Mouse (Mus musculus) liver, embryonic 14.5 days (tissue): ENCODE measurements around the gene Ncoa7. TPM values are rescaled to one million over a fixed set of nuclear protein-coding genes. Genes with fewer than 3 reads are reported as not detected.

Experiments used
- ATAC-seq: fragments of 200-750 bp; cut with Nextera tagmentation; 2 replicates; pipeline ENCODE4 v1.8.0; 2017; ENCODE audit warnings: moderate number of reproducible peaks, mild to moderate bottlenecking, moderate library complexity; ENCODE audit not compliant: insufficient read depth
- DNase-seq, 3 experiments: peaks; one replicate each; pipeline ENCODE4 v3.0.0-alpha.2; 2012 to 2013; ENCODE audit warnings: low read depth in 3 of 3, low spot score in 3 of 3
- H3K27ac ChIP-seq: fragments of 300-500 bp; sonication (generic); 2 replicates; pipeline ENCODE4 v1.5.1; 2014; ENCODE audit warnings: moderate library complexity, mild to moderate bottlenecking, control low read depth, inconsistent platforms
- H3K27me3 ChIP-seq: fragments of 300-500 bp; sonication (generic); 2 replicates; pipeline ENCODE4 v1.6.1; 2014; ENCODE audit warnings: mild to moderate bottlenecking, low read length, moderate library complexity; ENCODE audit not compliant: control insufficient read depth, insufficient read depth
- H3K36me3 ChIP-seq: fragments of 300-500 bp; sonication (generic); replicated peaks from 2 replicates; pipeline ENCODE4 v1.6.1; 2014; ENCODE audit warnings: low read depth; ENCODE audit not compliant: control insufficient read depth, insufficient read depth
- H3K4me1 ChIP-seq, 2 experiments: fragments of 200-500 bp in 1 of 2; fragments of 300-500 bp in 1 of 2; sonication (generic) in 1 of 2; replicated peaks; 2 replicates each; pipeline ENCODE4 v1.6.1; 2012 to 2014; ENCODE audit warnings: antibody characterized with exemption in 1 of 2, inconsistent platforms in 1 of 2, low read length in 1 of 2; ENCODE audit not compliant: control insufficient read depth in 2 of 2, insufficient read depth in 2 of 2
- H3K4me2 ChIP-seq: fragments of 300-500 bp; sonication (generic); 2 replicates; pipeline ENCODE4 v1.6.1; 2014; ENCODE audit warnings: low read depth, mild to moderate bottlenecking, control low read depth, moderate library complexity
- H3K4me3 ChIP-seq, 2 experiments: fragments of 200-500 bp in 1 of 2; fragments of 300-500 bp in 1 of 2; sonication (generic) in 1 of 2; 2 replicates each; pipeline ENCODE4 v1.5.1; 2012 to 2014; ENCODE audit warnings: low read depth in 2 of 2, low read length in 2 of 2, mild to moderate bottlenecking in 2 of 2, control low read depth in 1 of 2, inconsistent platforms in 1 of 2, moderate library complexity in 1 of 2; ENCODE audit not compliant: insufficient read depth in 1 of 2
- H3K9ac ChIP-seq: fragments of 300-500 bp; sonication (generic); replicated peaks from 2 replicates; pipeline ENCODE4 v1.6.1; 2014; ENCODE audit warnings: mild to moderate bottlenecking, control low read depth, moderate library complexity
- H3K9me3 ChIP-seq: fragments of 300-500 bp; sonication (generic); 2 replicates; pipeline ENCODE4 v1.6.1; 2016; ENCODE audit warnings: low read length, mixed read lengths; ENCODE audit not compliant: control insufficient read depth
- CTCF ChIP-seq: IDR thresholded peaks from 2 replicates; pipeline ENCODE4 v1.5.1; 2016; ENCODE audit warnings: antibody characterized with exemption, low read depth, control low read depth
- EP300 ChIP-seq: IDR thresholded peaks from 2 replicates; pipeline ENCODE4 v1.6.1; 2016; ENCODE audit warnings: antibody characterized with exemption, low read depth
- WGBS: fragments of 180-500 bp; shearing (Covaris S2); extraction: QIAGEN DNeasy Blood & Tissue Kit; methylation state at CpG from one replicate; pipeline ENCODE4 v1.1.7; 2014; ENCODE audit not compliant: insufficient replicate concordance; 5-methylcytosine and 5-hydroxymethylcytosine counted together
- polyA plus RNA-seq, 2 experiments: library from polyadenylated mRNA; depleted of rRNA in 1 of 2; stranded (reverse) in 1 of 2; unstranded in 1 of 2; fragments of >200 nt; fragmentation: Nextera tagmentation in 1 of 2; extraction: Ambion mirVana in 1 of 2; gene quantifications; 2 replicates each; pipeline versions ENCODE4 v1.2.1 to v1.2.3; 2012 to 2014

The Ncoa7 gene
- polyA plus RNA-seq, 2 experiments, result 7.7 to 10.6 TPM

DNA sequence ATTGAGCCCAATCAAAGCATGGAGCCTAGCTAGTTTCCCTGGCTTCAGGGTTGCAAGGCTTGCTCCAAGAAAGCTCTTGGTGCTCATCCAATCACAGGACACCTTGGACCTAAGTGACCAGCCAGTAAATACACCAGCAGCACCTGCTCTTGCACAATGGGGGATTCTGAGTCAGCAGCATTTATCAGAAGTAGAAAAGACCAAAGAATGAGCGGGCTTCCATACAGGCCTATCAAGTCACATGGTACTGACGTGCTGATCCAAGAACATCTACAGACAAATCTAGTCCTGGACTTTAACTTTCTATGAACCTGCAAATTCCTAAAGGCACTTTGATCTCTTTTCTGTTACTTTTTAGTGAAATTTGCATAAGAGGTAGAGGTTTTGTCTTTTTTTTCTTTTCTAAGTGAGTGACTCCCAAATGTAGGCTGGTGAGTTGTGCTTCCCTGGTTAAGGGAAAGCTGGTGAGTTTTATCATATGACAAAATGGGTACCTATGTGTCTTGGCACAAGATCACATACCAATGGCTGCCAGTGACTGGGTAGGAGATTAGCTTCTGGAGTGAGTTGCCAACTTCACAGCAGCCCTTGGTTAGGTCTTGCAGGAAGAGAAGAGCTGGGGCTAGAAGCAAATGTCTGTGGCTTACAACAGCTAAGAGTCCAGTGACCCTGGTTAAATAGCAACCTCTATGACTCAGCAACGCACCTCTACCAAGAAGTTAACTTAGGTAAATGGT lies 57.7 kb downstream of the Ncoa7 start:
- H3K27ac ChIP-seq, result 0 out of 2 replicates have a peak overlapping the region, but pooled peaks have one; percentile 12
- no peak for DNase-seq
- H3K4me2 ChIP-seq, result no peak overlapping the region
- H3K27me3 ChIP-seq, result no peaks in the 10 kb centered on the region
- ATAC-seq, result no peak
- no peaks in the 10 kb centered on the region for H3K36me3 ChIP-seq
- WGBS, result 83% methylated on average over 3 of the region's 3 CpGs
- H3K4me3 ChIP-seq, result no peak overlapping the region
- H3K4me1 ChIP-seq, result peaks cover 38 to 41% of the 10 kb centered on the region in 2 experiments
- H3K9ac ChIP-seq, result no peak overlapping the region
- no peaks in the 10 kb centered on the region for H3K9me3 ChIP-seq
- TF ChIP-seq EP300 (no peak), CTCF (no peak)

DNA sequence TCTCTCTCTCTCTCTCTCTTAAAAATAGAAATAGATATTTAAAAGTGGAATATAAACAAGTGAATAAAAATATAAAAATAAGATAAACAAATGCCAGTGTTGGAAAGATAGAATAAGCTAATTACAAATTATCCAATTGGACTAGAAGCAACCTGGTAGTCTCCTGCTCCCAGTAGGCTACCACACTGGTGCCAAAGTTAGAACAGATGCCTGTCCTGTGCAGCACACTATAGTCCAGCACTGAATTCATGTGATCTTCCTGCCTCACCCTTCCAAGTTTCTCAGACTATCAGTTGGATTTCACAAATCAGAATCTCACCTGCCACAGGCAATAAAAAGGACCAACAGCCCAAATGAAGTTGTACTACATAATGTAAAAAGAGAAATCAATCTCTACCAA lies 59.9 kb downstream of the Ncoa7 start:
- H3K27ac ChIP-seq, result no peak overlapping the region; the same call in 1 of the 2 replicates
- ATAC-seq (no peak), DNase-seq (no peak)
- H3K4me1 ChIP-seq, result peaks cover 22 to 27% of the 10 kb centered on the region in 2 experiments
- no peak for TF ChIP-seq EP300
- no peak for TF ChIP-seq CTCF
- H3K9ac ChIP-seq, result no peak overlapping the region
- no peak overlapping the region for H3K4me2 ChIP-seq
- H3K4me3 ChIP-seq, result no peak overlapping the region
- no peaks in the 10 kb centered on the region for H3K36me3 ChIP-seq
- H3K27me3 ChIP-seq, result no peaks in the 10 kb centered on the region
- no peaks in the 10 kb centered on the region for H3K9me3 ChIP-seq

DNA sequence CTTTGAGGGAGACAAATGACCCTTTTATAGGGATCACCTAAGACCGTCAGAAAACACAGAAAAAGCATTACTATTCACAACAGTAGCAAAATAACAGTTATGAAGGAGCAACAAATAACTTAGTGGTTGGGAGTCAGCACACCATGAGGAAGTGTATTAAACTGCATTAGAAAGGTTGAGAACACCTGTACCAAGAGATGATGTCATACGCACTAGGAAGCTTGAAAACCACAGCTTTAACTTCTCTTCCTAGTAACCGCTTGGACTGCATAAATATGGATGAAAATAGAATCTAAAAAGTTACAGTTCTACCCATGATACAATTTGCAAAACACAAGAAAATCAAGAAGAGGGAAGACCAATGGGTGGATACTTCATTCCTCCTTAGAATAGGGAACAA lies 64.7 kb downstream of the Ncoa7 start:
- ATAC-seq (no peak), DNase-seq (no peak)
- H3K9ac ChIP-seq, result no peak overlapping the region
- H3K4me3 ChIP-seq, result no peak overlapping the region
- H3K4me2 ChIP-seq, result no peak overlapping the region
- 84% methylated on average over 3 of the region's 3 CpGs for WGBS
- H3K27me3 ChIP-seq, result no peaks in the 10 kb centered on the region
- H3K9me3 ChIP-seq, result no peaks in the 10 kb centered on the region
- TF ChIP-seq EP300 (no peak), CTCF (no peak)
- peaks cover 2 to 6% of the 10 kb centered on the region in 2 experiments for H3K4me1 ChIP-seq
- H3K27ac ChIP-seq, result no peak overlapping the region
- H3K36me3 ChIP-seq, result no peaks in the 10 kb centered on the region

DNA sequence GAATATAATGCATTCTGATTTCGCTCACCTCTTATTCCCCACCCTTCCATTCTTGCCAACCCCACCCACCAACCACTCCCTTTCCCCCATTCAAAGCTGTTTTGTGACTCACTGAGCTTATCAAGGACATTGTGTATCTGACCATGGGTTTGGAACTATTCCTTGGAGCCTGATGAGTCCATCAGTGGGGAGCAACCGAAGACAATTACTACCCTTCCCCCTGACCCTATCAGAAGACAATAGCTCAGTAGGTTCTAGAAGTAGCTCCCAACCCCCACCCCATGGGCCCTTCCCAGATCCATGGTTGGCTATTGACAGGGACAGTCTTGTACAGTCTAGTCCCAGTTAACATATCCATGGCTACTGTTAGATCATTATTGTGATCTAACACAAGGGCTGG lies 65.8 kb downstream of the Ncoa7 start:
- H3K4me3 ChIP-seq, result no peak overlapping the region
- H3K27ac ChIP-seq, result no peak overlapping the region
- DNase-seq (no peak), ATAC-seq (no peak)
- WGBS, result 67% methylated on average over 2 of the region's 2 CpGs
- peaks cover 10 to 13% of the 10 kb centered on the region in 2 experiments for H3K4me1 ChIP-seq
- no peak overlapping the region for H3K4me2 ChIP-seq
- no peaks in the 10 kb centered on the region for H3K27me3 ChIP-seq
- TF ChIP-seq EP300 (no peak), CTCF (no peak)
- no peaks in the 10 kb centered on the region for H3K9me3 ChIP-seq
- no peak overlapping the region for H3K9ac ChIP-seq
- no peaks in the 10 kb centered on the region for H3K36me3 ChIP-seq

DNA sequence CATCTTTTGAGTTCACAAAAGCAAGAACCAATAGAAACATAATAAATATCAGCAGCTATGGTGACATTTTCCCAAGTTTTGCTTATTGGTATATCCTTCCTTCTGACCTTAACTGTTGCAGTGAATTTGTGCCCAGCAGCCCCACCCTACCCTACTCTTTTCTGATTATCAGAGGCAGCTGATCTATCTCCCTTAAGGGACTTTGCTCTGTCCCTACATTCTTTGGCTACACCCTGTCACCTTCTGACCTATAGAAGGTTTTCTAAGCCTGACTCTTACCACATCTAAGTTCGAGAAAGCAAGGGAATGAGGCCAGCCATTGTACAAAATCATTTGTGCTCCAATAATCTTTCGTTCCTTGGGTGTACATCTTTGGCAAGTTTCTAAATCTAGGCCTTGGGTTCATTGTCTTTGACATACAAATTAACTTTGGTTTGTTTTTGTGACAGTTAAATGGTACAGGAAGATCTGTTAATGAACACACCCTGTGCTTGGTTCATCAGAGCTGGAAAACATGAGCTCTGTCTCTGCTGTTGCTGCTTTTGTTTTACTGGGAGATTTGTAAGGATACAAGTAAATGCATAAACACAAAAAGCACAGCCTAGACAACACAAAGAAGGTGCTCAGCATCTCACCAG lies 69.9 kb downstream of the Ncoa7 start:
- DNase-seq, result no peak
- no peaks in the 10 kb centered on the region for H3K36me3 ChIP-seq
- H3K9me3 ChIP-seq, result no peaks in the 10 kb centered on the region
- TF ChIP-seq EP300 (no peak), CTCF (no peak)
- H3K27ac ChIP-seq, result peak overlapping the region; percentile 7
- 0 out of 2 replicates have a peak overlapping the region, but pooled peaks have one; percentile 5 for H3K4me2 ChIP-seq
- no peak overlapping the region for H3K4me3 ChIP-seq
- H3K9ac ChIP-seq, result peak overlapping the region; percentile 21; the same call in 1 of the 2 replicates
- 70% methylated on average over 2 of the region's 2 CpGs for WGBS
- peak; percentile 57; the same call in 1 of the 2 replicates for ATAC-seq
- peaks cover 17 to 20% of the 10 kb centered on the region in 2 experiments for H3K4me1 ChIP-seq
- no peaks in the 10 kb centered on the region for H3K27me3 ChIP-seq
